Mouse (Mus musculus) heart, adult 8-10 months (tissue): ENCODE results near the gene Rrm2. TPM values are rescaled to one million over a fixed set of nuclear protein-coding genes. Genes with fewer than 3 reads are reported as not detected.

Source experiments
- DNase-seq: peaks from one replicate; pipeline ENCODE4 v3.0.0; 2022; ENCODE audit warnings: low spot score
- total RNA-seq, 4 experiments: library from RNA; stranded (reverse); gene quantifications; 2 replicates each; pipeline ENCODE4 v1.2.4; 2022

Gene Rrm2
- total RNA-seq, 4 experiments from 2014 or later: 1.3 to 3.3 (median 2.3) TPM

GRCm38 (mm10) chr12:24747297-24747696 is 39.3 kb downstream of the Rrm2 start:
- DNase-seq: no peak

- no peak for DNase-seq
Observed at GRCm38 (mm10) chr12:24750521-24750920, 42.5 kb downstream of the Rrm2 start.

GRCm38 (mm10) chr12:24753680-24754079 is 45.6 kb downstream of the Rrm2 start:
- no peak for DNase-seq

GRCm38 (mm10) chr12:24754693-24755092 is 46.7 kb downstream of the Rrm2 start:
- no peak for DNase-seq

- DNase-seq: no peak
Observed at GRCm38 (mm10) chr12:24755471-24755870, 47.4 kb downstream of the Rrm2 start.

GRCm38 (mm10) chr12:24757387-24757786 is 49.3 kb downstream of the Rrm2 start:
- DNase-seq: no peak

GRCm38 (mm10) chr12:24758374-24758773 is 50.3 kb downstream of the Rrm2 start:
- DNase-seq: no peak

- DNase-seq: no peak
Observed at GRCm38 (mm10) chr12:24762253-24762652, 54.2 kb downstream of the Rrm2 start.

Other genes starting within 250 kb of the Rrm2 start
- gene Taf1b, start 209.9 kb upstream of the Rrm2 start, total RNA-seq: 10 to 100 TPM in 2 of 4 experiments, 1 to 10 TPM in 2; 9.7 to 13.3 (median 10.0) TPM
- under 1 TPM; 0.32 to 0.87 (median 0.75) TPM for gene Grhl1, start 136.0 kb upstream of the Rrm2 start, total RNA-seq
- gene Klf11, start 57.0 kb upstream of the Rrm2 start, total RNA-seq: 10 to 100 TPM in 3 of 4 experiments, 1 to 10 TPM in 1; 7.9 to 11.9 (median 11.1) TPM
- 1 to 10 TPM; 3.3 to 5.6 (median 4.7) TPM for gene Cys1, start 26.4 kb upstream of the Rrm2 start, total RNA-seq
- 10 to 100 TPM in 2 of 4 experiments, 1 to 10 TPM in 2; 9.6 to 13.6 (median 9.9) TPM for gene Mboat2, start 122.6 kb downstream of the Rrm2 start, total RNA-seq